Mouse (Mus musculus) myocyte (in vitro differentiated cells): ENCODE measurements around the gene Afg3l1. TPM values are rescaled to one million over a fixed set of nuclear protein-coding genes. Genes with fewer than 3 reads are reported as not detected.
"Not testable (repeated sequence)": the region's sequence is repeated elsewhere in the genome, so short reads cannot be mapped to it uniquely, and the experiment has no call there.

Source experiments
- H3K27me3 ChIP-seq: one replicate; pipeline ENCODE4 v1.6.1; 2011; ENCODE audit not compliant: control insufficient read depth, insufficient read depth, insufficient read length
- H3K36me3 ChIP-seq: one replicate; pipeline ENCODE4 v1.6.1; 2011; ENCODE audit not compliant: control insufficient read depth, insufficient read depth
- H3K4me2 ChIP-seq: one replicate; pipeline ENCODE4 v1.6.1; 2011; ENCODE audit warnings: low read depth, control low read depth
- H3K4me3 ChIP-seq: one replicate; pipeline ENCODE4 v1.5.1; 2011; ENCODE audit warnings: mild to moderate bottlenecking, control low read depth, moderate library complexity
- H3K79me2 ChIP-seq: one replicate; pipeline ENCODE4 v1.6.1; 2011; ENCODE audit not compliant: control insufficient read depth, insufficient read depth
- H3ac ChIP-seq: one replicate; pipeline ENCODE4 v1.6.1; 2011; ENCODE audit not compliant: control insufficient read depth, insufficient read length
- CEBPB ChIP-seq: IDR thresholded peaks from 2 replicates; pipeline ENCODE4 v1.6.1; 2011; ENCODE audit warnings: mild to moderate bottlenecking, moderate library complexity; ENCODE audit not compliant: poor library complexity, insufficient read depth, severe bottlenecking
- E2F4 ChIP-seq: IDR thresholded peaks from one replicate; pipeline ENCODE4 v1.6.1; 2011; ENCODE audit warnings: mild to moderate bottlenecking, control low read depth, moderate library complexity; ENCODE audit not compliant: insufficient read depth
- MAX ChIP-seq: IDR thresholded peaks from one replicate; pipeline ENCODE4 v1.6.1; 2011; ENCODE audit warnings: low read depth, mild to moderate bottlenecking, control low read depth
- MYOD1 ChIP-seq, 3 experiments: IDR thresholded peaks; one replicate each; pipeline ENCODE4 v1.6.1; 2011; ENCODE audit warnings: control low read depth in 2 of 3, low read depth in 2 of 3, mild to moderate bottlenecking in 2 of 3, moderate library complexity in 1 of 3; ENCODE audit not compliant: insufficient read length in 2 of 3, control insufficient read depth in 1 of 3
- MYOG ChIP-seq, 3 experiments: IDR thresholded peaks; one replicate each; pipeline ENCODE4 v1.6.1; 2011; ENCODE audit warnings: control low read depth in 2 of 3, low read depth in 2 of 3, mild to moderate bottlenecking in 2 of 3; ENCODE audit not compliant: insufficient read length in 2 of 3, control insufficient read depth in 1 of 3, insufficient read depth in 1 of 3
- POLR2A ChIP-seq: IDR thresholded peaks from one replicate; pipeline ENCODE4 v1.6.1; 2011; ENCODE audit warnings: low read depth, mild to moderate bottlenecking, control low read depth, moderate library complexity; ENCODE audit not compliant: insufficient read length
- POLR2AphosphoS2 ChIP-seq: IDR thresholded peaks from one replicate; pipeline ENCODE4 v1.6.1; 2011; ENCODE audit warnings: low read depth, control low read depth; ENCODE audit not compliant: insufficient read length
- REST ChIP-seq: IDR thresholded peaks from one replicate; pipeline ENCODE4 v1.6.1; 2011; ENCODE audit warnings: mild to moderate bottlenecking, control low read depth, moderate library complexity; ENCODE audit not compliant: insufficient read depth, insufficient read length
- SRF ChIP-seq: IDR thresholded peaks from one replicate; pipeline ENCODE4 v1.6.1; 2011; ENCODE audit warnings: low read depth; ENCODE audit not compliant: control insufficient read depth, insufficient read length
- TCF12 ChIP-seq: IDR thresholded peaks from one replicate; pipeline ENCODE4 v1.6.1; 2011; ENCODE audit warnings: mild to moderate bottlenecking, control low read depth; ENCODE audit not compliant: poor library complexity, insufficient read depth, severe bottlenecking
- TCF3 ChIP-seq: IDR thresholded peaks from one replicate; pipeline ENCODE4 v1.6.1; 2011; ENCODE audit warnings: low read depth, control low read depth; ENCODE audit not compliant: insufficient read length
- USF1 ChIP-seq: IDR thresholded peaks from one replicate; pipeline ENCODE4 v1.6.1; 2011; ENCODE audit warnings: low read depth, mild to moderate bottlenecking, control low read depth, moderate library complexity
- polyA plus RNA-seq: library from polyadenylated mRNA; unstranded; fragments of >200 nt; fragmentation: generic; extraction: Trizol; gene quantifications from one replicate; pipeline ENCODE4 v1.2.1, GENCODE M21; 2012; ENCODE audit warnings: missing spikeins

Gene Afg3l1
- polyA plus RNA-seq, 1 experiment, result 35.0 TPM

DNA sequence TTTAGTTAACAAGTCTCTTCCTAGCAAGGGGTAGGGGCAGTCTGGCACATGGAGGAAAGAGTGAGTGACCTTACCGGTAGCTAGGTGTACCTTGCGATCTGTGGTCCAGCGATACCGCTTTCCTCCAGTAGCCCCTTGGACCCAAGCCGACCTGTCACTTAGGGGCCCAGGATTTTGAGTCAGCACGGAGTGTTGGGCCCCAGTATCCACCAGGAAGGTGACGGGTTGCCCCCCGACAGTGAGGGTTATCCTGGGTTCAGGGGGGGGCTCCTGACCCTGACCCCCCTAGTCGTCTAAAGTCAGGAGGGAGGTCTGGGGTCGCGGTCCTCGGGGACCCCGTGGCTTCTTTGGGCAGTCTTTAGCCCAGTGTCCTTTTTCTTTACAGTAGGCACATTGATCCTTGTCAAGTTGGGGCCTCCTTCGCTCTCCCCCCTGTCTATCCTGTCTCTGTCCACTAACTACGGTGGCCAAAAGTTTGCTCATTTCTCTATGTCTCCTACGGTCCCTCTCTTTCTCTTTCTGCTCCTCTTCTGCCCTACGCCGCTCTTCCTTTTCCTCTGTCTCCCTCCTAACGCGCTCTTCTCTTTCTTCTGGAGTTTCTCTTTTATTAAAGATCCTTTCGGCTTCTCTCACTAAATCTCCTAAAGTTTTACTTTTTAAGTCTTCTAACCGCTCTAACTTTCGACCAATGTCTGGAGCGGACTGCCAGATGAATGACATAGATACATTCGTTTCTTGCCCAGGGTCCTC, 45.9 kb upstream of the Afg3l1 start:
- H3ac ChIP-seq, result no peak overlapping the region
- no peak overlapping the region for H3K4me2 ChIP-seq
- TF ChIP-seq MYOD1 (IDR thresholded peaks at IDR 0.05; ENCODE audit: control insufficient read depth in 1 of 3, insufficient read length in 2 of 3, low read depth in 2 of 3), result no peak
- no peak for TF ChIP-seq SRF
- no peak for TF ChIP-seq TCF3

DNA sequence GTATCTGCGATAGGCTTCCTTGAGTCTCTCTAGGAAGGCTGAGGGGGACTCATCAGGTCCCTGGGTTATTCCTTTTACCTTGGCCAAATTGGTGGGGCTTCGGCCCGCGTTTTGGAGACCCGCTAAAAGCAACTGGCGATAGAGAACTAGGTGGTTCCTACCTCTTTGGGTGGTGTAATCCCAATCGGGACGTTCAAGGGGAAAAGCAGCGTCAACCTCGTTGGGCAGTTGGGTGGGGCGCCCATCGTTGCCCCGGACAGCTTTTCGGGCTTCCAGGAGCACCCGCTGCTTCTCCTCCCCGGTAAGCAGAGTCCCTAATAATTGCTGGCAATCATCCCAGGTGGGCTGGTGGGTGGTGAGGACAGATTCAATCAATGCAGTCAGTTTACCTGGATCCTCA, 45.3 kb upstream of the Afg3l1 start:
- Histone ChIP-seq H3K79me2 (no peaks in the 10 kb centered on the region), H3K4me3 (no peak overlapping the region), H3ac (no peak overlapping the region), H3K36me3 (no peaks in the 10 kb centered on the region), H3K27me3 (no peaks in the 10 kb centered on the region), H3K4me2 (no peak overlapping the region)
- TF ChIP-seq TCF12 (no peak), CEBPB (no peak), USF1 (no peak), MYOD1 (IDR thresholded peaks at IDR 0.05; ENCODE audit: control insufficient read depth in 1 of 3, insufficient read length in 2 of 3, low read depth in 2 of 3) (no peak), E2F4 (no peak), POLR2AphosphoS2 (no peak), POLR2A (no peak), REST (no peak), MYOG (IDR thresholded peaks at IDR 0.05; ENCODE audit: control insufficient read depth in 1 of 3, insufficient read depth in 1 of 3, insufficient read length in 2 of 3, low read depth in 2 of 3) (no peak), MAX (no peak), SRF (no peak), TCF3 (no peak)

More for the DNA sequence above, 45.9 kb upstream of the Afg3l1 start:
- Histone ChIP-seq H3K27me3 (no peaks in the 10 kb centered on the region), H3K4me3 (no peak overlapping the region), H3K36me3 (no peaks in the 10 kb centered on the region), H3K79me2 (no peaks in the 10 kb centered on the region)

DNA sequence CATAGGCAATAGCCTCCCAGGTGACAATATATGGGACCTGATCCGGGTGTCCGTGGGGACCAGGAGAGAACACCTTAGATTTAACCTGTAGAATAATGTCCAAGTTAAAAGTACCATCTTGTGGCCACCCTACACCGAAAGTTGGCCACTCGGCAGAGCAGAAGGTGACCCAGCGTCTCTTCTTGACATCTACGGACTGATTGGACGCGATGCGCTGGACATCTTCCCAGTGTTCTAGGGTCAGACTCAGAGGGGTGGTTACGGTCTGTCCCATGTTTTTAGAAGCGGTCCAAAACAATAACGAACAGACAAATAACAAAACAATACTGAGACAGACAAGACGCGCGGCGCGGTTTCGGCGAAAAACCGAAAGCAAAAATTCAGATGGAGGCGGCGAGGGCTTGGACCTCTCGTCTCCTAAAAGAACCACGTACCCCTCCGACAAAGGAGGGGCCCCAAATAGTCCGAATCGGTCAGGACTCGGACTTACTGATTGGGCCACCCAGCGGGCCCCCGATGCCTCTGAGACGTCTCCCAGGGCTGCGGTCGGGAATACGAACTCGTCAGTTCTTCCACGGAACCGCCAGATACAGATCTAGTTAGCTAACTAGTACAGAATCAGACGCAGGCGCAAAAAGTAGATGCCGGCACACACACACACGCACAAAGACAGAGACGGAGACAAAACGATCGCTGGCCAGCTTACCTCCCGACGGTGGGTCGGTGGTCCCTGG, 44.3 kb upstream of the Afg3l1 start:
- H3K27me3 ChIP-seq, H3K79me2 ChIP-seq, H3K4me3 ChIP-seq, H3K4me2 ChIP-seq, H3ac ChIP-seq, H3K36me3 ChIP-seq: not testable (repeated sequence)

DNA sequence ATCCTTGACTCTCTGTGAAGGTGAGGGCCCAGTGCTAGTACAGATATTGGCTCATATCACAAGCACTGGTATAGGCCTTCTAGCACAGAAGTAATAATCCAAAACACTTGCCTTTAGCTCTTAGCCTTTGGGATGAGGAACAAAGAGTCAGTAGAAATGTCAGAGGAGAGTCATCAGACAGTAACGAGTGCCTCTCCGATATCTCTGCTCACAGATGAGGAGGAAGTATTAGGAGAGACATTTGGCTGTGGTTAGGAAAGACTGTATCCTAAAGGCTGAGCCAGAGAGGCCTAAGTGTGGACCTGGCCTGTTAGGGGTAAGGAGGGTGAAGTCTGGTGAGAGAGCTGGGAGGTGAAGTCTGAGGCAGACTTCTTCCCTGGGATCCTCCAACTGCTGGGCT, 35.9 kb upstream of the Afg3l1 start:
- H3K27me3 ChIP-seq, result no peaks in the 10 kb centered on the region
- H3K36me3 ChIP-seq, result no peaks in the 10 kb centered on the region
- H3K4me2 ChIP-seq, result no peak overlapping the region
- no peak overlapping the region for H3ac ChIP-seq
- no peak overlapping the region for H3K4me3 ChIP-seq
- no peaks in the 10 kb centered on the region for H3K79me2 ChIP-seq
- no peak for TF ChIP-seq MYOD1 (IDR thresholded peaks at IDR 0.05; ENCODE audit: control insufficient read depth in 1 of 3, insufficient read length in 2 of 3, low read depth in 2 of 3)
- TF ChIP-seq CEBPB, result no peak
- TF ChIP-seq SRF, result no peak
- TF ChIP-seq MYOG (IDR thresholded peaks at IDR 0.05; ENCODE audit: control insufficient read depth in 1 of 3, insufficient read depth in 1 of 3, insufficient read length in 2 of 3, low read depth in 2 of 3), result no peak
- TF ChIP-seq POLR2AphosphoS2, result no peak
- no peak for TF ChIP-seq REST
- no peak for TF ChIP-seq MAX
- TF ChIP-seq E2F4, result no peak
- TF ChIP-seq POLR2A, result no peak
- TF ChIP-seq USF1, result no peak
- no peak for TF ChIP-seq TCF3
- no peak for TF ChIP-seq TCF12

DNA sequence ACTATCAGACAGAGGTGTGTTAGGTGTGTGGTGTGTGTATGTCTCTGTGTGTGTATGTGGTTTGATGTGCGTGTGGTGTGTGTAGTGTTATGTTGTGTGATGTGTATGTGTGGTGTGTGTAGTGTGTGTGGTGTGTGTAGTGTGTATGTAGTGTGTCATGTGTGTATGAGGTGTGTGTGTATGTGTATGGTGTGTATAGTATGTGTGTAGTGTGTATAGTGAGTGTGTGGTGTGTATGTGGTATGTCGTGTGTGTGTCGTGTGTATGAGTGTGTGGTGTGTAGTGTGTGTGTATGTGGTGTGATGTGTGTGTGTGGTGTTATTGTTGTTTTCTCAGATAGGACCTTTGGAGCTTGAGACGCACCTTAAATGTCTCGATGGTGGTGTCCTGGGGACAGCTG, 35.4 kb upstream of the Afg3l1 start:
- peak overlapping the region; percentile 45 for H3ac ChIP-seq
- no peaks in the 10 kb centered on the region for H3K79me2 ChIP-seq
- TF ChIP-seq POLR2A (no peak), MYOG (IDR thresholded peaks at IDR 0.05; ENCODE audit: control insufficient read depth in 1 of 3, insufficient read depth in 1 of 3, insufficient read length in 2 of 3, low read depth in 2 of 3) (no peak), TCF3 (no peak), TCF12 (no peak), MAX (no peak), REST (no peak), CEBPB (no peak), POLR2AphosphoS2 (no peak), MYOD1 (IDR thresholded peaks at IDR 0.05; ENCODE audit: control insufficient read depth in 1 of 3, insufficient read length in 2 of 3, low read depth in 2 of 3) (no peak)
- no peaks in the 10 kb centered on the region for H3K36me3 ChIP-seq
- H3K4me2 ChIP-seq, result no peak overlapping the region
- H3K27me3 ChIP-seq, result no peaks in the 10 kb centered on the region
- peak overlapping the region; percentile 32 for H3K4me3 ChIP-seq
